Mouse (Mus musculus) stomach, postnatal 0 days (tissue): ENCODE measurements around the gene 1700003E16Rik.

Experiments
- CTCF ChIP-seq: IDR thresholded peaks from 2 replicates; pipeline ENCODE4 v1.5.1; 2016; ENCODE audit warnings: antibody characterized with exemption, low read depth, mild to moderate bottlenecking, moderate library complexity
- EP300 ChIP-seq: optimal IDR thresholded peaks from 2 replicates; pipeline ENCODE3; 2016; ENCODE audit warnings: antibody characterized with exemption

GRCm38 (mm10) chr6:83186946-83187345 lies 30.7 kb downstream of the 1700003E16Rik start:
- TF ChIP-seq CTCF (no peak), EP300 (no peak)
